In the genomic region with DNA sequence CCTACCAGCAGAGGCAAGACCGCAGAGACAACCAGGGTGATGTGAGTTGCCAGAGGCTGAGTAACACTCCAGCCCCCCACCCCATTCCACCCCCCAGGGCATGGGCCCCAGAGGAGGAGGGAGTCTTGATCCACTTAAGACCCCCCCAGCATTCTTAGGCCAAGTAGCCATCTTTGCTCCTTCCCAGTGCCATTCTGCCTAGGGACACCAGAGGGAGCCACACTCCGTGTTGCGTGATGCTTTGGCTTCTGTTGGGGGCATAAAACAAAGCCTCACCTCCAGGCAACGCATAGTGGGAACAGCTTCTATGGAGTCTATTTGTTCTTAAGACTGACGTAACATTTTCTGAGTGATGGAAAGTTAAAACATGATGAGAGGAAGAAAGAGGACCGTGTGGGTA, we compare ENCODE assay signal across 9 mouse cellular contexts. TPM values are rescaled to one million over a fixed set of nuclear protein-coding genes. Genes with fewer than 3 reads are reported as not detected.
DNase-seq lines count a peak whose midpoint lies in the region; ATAC-seq lines count a peak whose summit lies in the region.
"Had no signal": no experiment of that assay in that cellular context is flagged by ENCODE, and none has a peak within 500 bp of the region (broad histone marks: within the 10 kb centered on the region; RNA-seq: fewer than 3 reads in every experiment).

No protein-coding gene starts in this region.

- H3K4me3 ChIP-seq in forebrain, embryonic 15.5 days, result no peak overlapping the region
- H3K4me3 ChIP-seq: myocyte had no signal

- no peak overlapping the region for H3K9ac ChIP-seq in forebrain, embryonic 15.5 days (replicated peaks)

- H3K4me1 ChIP-seq in forebrain, embryonic 15.5 days, result peaks cover 31% of the 10 kb centered on the region

- H3K36me3 ChIP-seq in forebrain, embryonic 15.5 days, result peaks cover 33% of the 10 kb centered on the region

- no peak overlapping the region for H3K4me2 ChIP-seq in forebrain, embryonic 15.5 days (replicated peaks)

- H3K27ac ChIP-seq in forebrain, embryonic 15.5 days (replicated peaks), result peak overlapping the region; percentile 56

- WGBS in forebrain, embryonic 15.5 days, result 19% methylated on average over 6 of the region's 6 CpGs

- DNase-seq in urinary bladder, postnatal 14 days (ENCODE audit: low spot score), result peak; percentile 54
- DNase-seq in urinary bladder, adult 18-20 months (ENCODE audit: low spot score in 2 of 2), result no peak
- peak; percentile 63 for DNase-seq in brain, embryonic 18.5 days (ENCODE audit: low read depth, low spot score)
- DNase-seq in lung, postnatal 14 days, result peak; percentile 74
- DNase-seq in right cerebral cortex, postnatal 10 days (ENCODE audit: low spot score in 2 of 2), result peak; percentile 79 to 85
- DNase-seq in ovary, postnatal 14 days (ENCODE audit: low spot score), result no peak

- no peaks in the 10 kb centered on the region for H3K9me3 ChIP-seq in forebrain, embryonic 15.5 days

- peak; percentile 29 for ATAC-seq in forebrain, embryonic 15.5 days (replicated peaks)
- ATAC-seq in inflammation-experienced regulatory T-cells, adult 6 months, result peak; percentile 25

- H3K27me3 ChIP-seq in forebrain, embryonic 15.5 days, result no peaks in the 10 kb centered on the region

RNA-seq across cellular contexts. Expression of a gene that starts 13.6 kb away (rescaled TPM):
- 16.9 and 17.5 TPM in 2 replicates for polyA plus RNA-seq in forebrain, embryonic 15.5 days (2015; fragmentation: Nextera tagmentation; extraction: Ambion mirVana)
- polyA plus RNA-seq in inflammation-experienced regulatory T-cells, adult 6 months (2017; shearing (Covaris generic)), result 10 to 100 TPM; 15.7 to 18.1 (median 17.4) TPM

RNA-seq across cellular contexts. Expression of a gene that starts 58.7 kb away (rescaled TPM):
- 90.0 and 92.5 TPM in 2 replicates for polyA plus RNA-seq in forebrain, embryonic 15.5 days (2015; fragmentation: Nextera tagmentation; extraction: Ambion mirVana)
- polyA plus RNA-seq in inflammation-experienced regulatory T-cells, adult 6 months (2017; shearing (Covaris generic)), result 10 to 100 TPM; 11.5 to 25.9 (median 14.4) TPM

Comparison
In these comparisons a context has a peak if more than half of its experiments do, and no peak if none do; other contexts are left out.
1. DNase-seq: peak in urinary bladder, postnatal 14 days (single experiment), brain, embryonic 18.5 days (single experiment), lung, postnatal 14 days (single experiment) and right cerebral cortex, postnatal 10 days (2 of 2); none in urinary bladder, adult 18-20 months (0 of 2) and ovary, postnatal 14 days (single experiment).